In genomic region chr2:137977767-137978166, GRCm38 (mm10) we compare ENCODE assay signal across 9 mouse cellular contexts.
DNase-seq lines count a peak whose midpoint lies in the region; ATAC-seq lines count a peak whose summit lies in the region.
"Had no signal": no experiment of that assay in that cellular context is flagged by ENCODE, and none has a peak within 500 bp of the region (broad histone marks: within the 10 kb centered on the region; RNA-seq: fewer than 3 reads in every experiment).

No protein-coding gene starts in this region.

- H3K27me3 ChIP-seq in forebrain, embryonic 16.5 days (replicated peaks; ENCODE audit: control insufficient read depth, insufficient read depth, low read length): no peaks in the 10 kb centered on the region
- no peaks in the 10 kb centered on the region for H3K27me3 ChIP-seq in midbrain, embryonic 15.5 days (replicated peaks)
- H3K27me3 ChIP-seq in kidney, embryonic 15.5 days: no peaks in the 10 kb centered on the region
- H3K27me3 ChIP-seq: limb, embryonic 15.5 days had no signal

- no peak overlapping the region for H3K9ac ChIP-seq in forebrain, embryonic 16.5 days (replicated peaks; ENCODE audit: low read depth, low read length)
- H3K9ac ChIP-seq in midbrain, embryonic 15.5 days: no peak overlapping the region
- H3K9ac ChIP-seq in kidney, embryonic 15.5 days: no peak overlapping the region
- H3K9ac ChIP-seq: limb, embryonic 15.5 days had no signal

- peak; percentile 9 for DNase-seq in layer of hippocampus, adult 11-12 months (ENCODE audit: low spot score)
- no peak for DNase-seq in layer of hippocampus, postnatal 25 days (ENCODE audit: extremely low spot score in 1 of 2, low spot score in 1 of 2)
- peak; percentile 6 for DNase-seq in cerebellum, adult 11-12 months
- DNase-seq in testis, postnatal 10 days (ENCODE audit: low spot score): no peak

- H3K36me3 ChIP-seq in forebrain, embryonic 16.5 days (ENCODE audit: control insufficient read depth, insufficient read depth): no peaks in the 10 kb centered on the region
- H3K36me3 ChIP-seq in midbrain, embryonic 15.5 days (replicated peaks): no peaks in the 10 kb centered on the region
- no peaks in the 10 kb centered on the region for H3K36me3 ChIP-seq in kidney, embryonic 15.5 days
- H3K36me3 ChIP-seq: limb, embryonic 15.5 days had no signal

- H3K27ac ChIP-seq in forebrain, embryonic 16.5 days (ENCODE audit: low read length): no peak overlapping the region
- H3K27ac ChIP-seq in midbrain, embryonic 15.5 days: no peak overlapping the region
- H3K27ac ChIP-seq in kidney, embryonic 15.5 days: no peak overlapping the region
- H3K27ac ChIP-seq: limb, embryonic 15.5 days had no signal

- no peak overlapping the region for H3K4me2 ChIP-seq in forebrain, embryonic 16.5 days (ENCODE audit: low read length)
- H3K4me2 ChIP-seq in midbrain, embryonic 15.5 days: no peak overlapping the region
- H3K4me2 ChIP-seq in kidney, embryonic 15.5 days: no peak overlapping the region
- H3K4me2 ChIP-seq: limb, embryonic 15.5 days had no signal

- no peak overlapping the region for H3K4me3 ChIP-seq in forebrain, embryonic 16.5 days (replicated peaks; ENCODE audit: low read length)
- no peak overlapping the region for H3K4me3 ChIP-seq in midbrain, embryonic 15.5 days
- H3K4me3 ChIP-seq in kidney, embryonic 15.5 days (replicated peaks): no peak overlapping the region
- H3K4me3 ChIP-seq: limb, embryonic 15.5 days had no signal

- H3K9me3 ChIP-seq in forebrain, embryonic 16.5 days (ENCODE audit: control insufficient read depth, low read length): no peaks in the 10 kb centered on the region
- no peaks in the 10 kb centered on the region for H3K9me3 ChIP-seq in midbrain, embryonic 15.5 days
- H3K9me3 ChIP-seq in kidney, embryonic 15.5 days (replicated peaks): no peaks in the 10 kb centered on the region
- H3K9me3 ChIP-seq: limb, embryonic 15.5 days had no signal

- no peaks in the 10 kb centered on the region for H3K4me1 ChIP-seq in forebrain, embryonic 16.5 days (replicated peaks; ENCODE audit: control insufficient read depth, insufficient read depth, low read length)
- peaks cover 14% of the 10 kb centered on the region for H3K4me1 ChIP-seq in midbrain, embryonic 15.5 days
- no peaks in the 10 kb centered on the region for H3K4me1 ChIP-seq in kidney, embryonic 15.5 days
- H3K4me1 ChIP-seq: limb, embryonic 15.5 days had no signal

- 40% methylated on average over 4 of the region's 4 CpGs for WGBS in forebrain, embryonic 16.5 days
- 32% methylated on average over 4 of the region's 4 CpGs for WGBS in midbrain, embryonic 15.5 days
- WGBS in kidney, embryonic 15.5 days: 59% methylated on average over 4 of the region's 4 CpGs

- ATAC-seq in forebrain, embryonic 16.5 days: peak; percentile 87
- peak; percentile 74 for ATAC-seq in midbrain, embryonic 15.5 days (replicated peaks)
- ATAC-seq in kidney, embryonic 15.5 days (replicated peaks; ENCODE audit: low FRiP score): no peak
- ATAC-seq in granulocyte monocyte progenitor cell, adult 5-6 weeks (replicated peaks; ENCODE audit: poor library complexity, severe bottlenecking): no peak

Comparison
In these comparisons a context has a peak if more than half of its experiments do, and no peak if none do; other contexts are left out.
1. DNase-seq: peak in layer of hippocampus, adult 11-12 months (single experiment) and cerebellum, adult 11-12 months (single experiment); none in layer of hippocampus, postnatal 25 days (0 of 2) and testis, postnatal 10 days (single experiment).
2. ATAC-seq: peak in forebrain, embryonic 16.5 days (single experiment) and midbrain, embryonic 15.5 days (single experiment); none in kidney, embryonic 15.5 days (single experiment) and granulocyte monocyte progenitor cell, adult 5-6 weeks (single experiment).